Mouse (Mus musculus): ENCODE measurements around the gene Bricd5.

The Bricd5 gene

GRCm38 (mm10) chr17:24462932-24463331 lies 10.8 kb upstream of the Bricd5 start:
- no peak for ATAC-seq (ENCODE audit: low TSS enrichment)

- ATAC-seq (ENCODE audit: low TSS enrichment), result no peak
These were observed 10.1 kb upstream of the Bricd5 start for GRCm38 (mm10) chr17:24463374-24464133.

- no peak for ATAC-seq (ENCODE audit: low TSS enrichment)
These were observed 4.9 kb upstream of the Bricd5 start for GRCm38 (mm10) chr17:24468636-24469246.

GRCm38 (mm10) chr17:24469336-24469909 lies 4.3 kb upstream of the Bricd5 start:
- ATAC-seq (ENCODE audit: low TSS enrichment), result no peak

- ATAC-seq (ENCODE audit: low TSS enrichment), result peak; percentile 90
These were observed 3.6 kb upstream of the Bricd5 start, which contains the start of the genes E4f1 and Pgp for GRCm38 (mm10) chr17:24469910-24470602. TSS of gene E4f1 (minus strand) at chr17:24470313. TSS of gene Pgp (plus strand) at chr17:24470392.

- peak; percentile 10; the same call in 1 of the 2 replicates for ATAC-seq (ENCODE audit: low TSS enrichment)
These were observed 2.8 kb upstream of the Bricd5 start for GRCm38 (mm10) chr17:24470701-24471527.

GRCm38 (mm10) chr17:24472512-24472911 lies 1.2 kb upstream of the Bricd5 start:
- ATAC-seq (ENCODE audit: low TSS enrichment), result no peak

GRCm38 (mm10) chr17:24474557-24474956 lies 873 bp downstream of the Bricd5 start:
- ATAC-seq (ENCODE audit: low TSS enrichment), result no peak

GRCm38 (mm10) chr17:24475586-24475985 lies 1.9 kb downstream of the Bricd5 start:
- ATAC-seq (ENCODE audit: low TSS enrichment), result no peak

GRCm38 (mm10) chr17:24476022-24476776 lies 2.5 kb downstream of the Bricd5 start:
- ATAC-seq (ENCODE audit: low TSS enrichment), result no peak

- ATAC-seq (ENCODE audit: low TSS enrichment), result no peak
These were observed 3.6 kb downstream of the Bricd5 start for GRCm38 (mm10) chr17:24477053-24477984.

GRCm38 (mm10) chr17:24477985-24478600 lies 4.4 kb downstream of the Bricd5 start:
- ATAC-seq (ENCODE audit: low TSS enrichment), result no peak

- ATAC-seq (ENCODE audit: low TSS enrichment), result peak; percentile 90
These were observed 5.1 kb downstream of the Bricd5 start, which contains the start of gene Mlst8 for GRCm38 (mm10) chr17:24478663-24479380. TSS of gene Mlst8 (minus strand) at chr17:24479078.

GRCm38 (mm10) chr17:24479431-24479830 lies 5.7 kb downstream of the Bricd5 start:
- no peak for ATAC-seq (ENCODE audit: low TSS enrichment)

- no peak for ATAC-seq (ENCODE audit: low TSS enrichment)
These were observed 6.6 kb downstream of the Bricd5 start for GRCm38 (mm10) chr17:24480201-24480826.

GRCm38 (mm10) chr17:24481027-24481815 lies 7.5 kb downstream of the Bricd5 start:
- ATAC-seq (ENCODE audit: low TSS enrichment), result no peak

- no peak for ATAC-seq (ENCODE audit: low TSS enrichment)
These were observed 9.8 kb downstream of the Bricd5 start for GRCm38 (mm10) chr17:24483495-24483894.
